Mouse (Mus musculus): ENCODE data around the gene Fbxo24. TPM values are rescaled to one million over a fixed set of nuclear protein-coding genes. Genes with fewer than 3 reads are reported as not detected.

Gene Fbxo24
- total and polyA plus RNA-seq, 2 experiments = 0.05 TPM; not detected in 1

- peaks cover 11% of the 10 kb centered on the region for H3K4me1 ChIP-seq (ENCODE audit: control insufficient read depth, insufficient read depth, low read length)
- H3K36me3 ChIP-seq (ENCODE audit: control insufficient read depth, insufficient read depth, low read length) = no peaks in the 10 kb centered on the region
- H3K79me2 ChIP-seq (ENCODE audit: control insufficient read depth, insufficient read depth, low read length) = no peaks in the 10 kb centered on the region
- H3K27ac ChIP-seq (replicated peaks; ENCODE audit: insufficient read depth, low read depth, low read length) = no peak overlapping the region
- TF ChIP-seq POLR2A (IDR thresholded peaks at IDR 0.05; ENCODE audit: extremely low read depth, insufficient read depth, low read length) = no peak
- TF ChIP-seq CTCF (IDR thresholded peaks at IDR 0.05; ENCODE audit: low read depth, low read length) = no peak
- no peak for DNase-seq (ENCODE audit: extremely low read depth, low read depth, low spot score)
- 55% methylated on average over 23 of the region's 23 CpGs for WGBS
- H3K27me3 ChIP-seq (ENCODE audit: control insufficient read depth, insufficient read depth, low read length) = no peaks in the 10 kb centered on the region
- no peak overlapping the region for H3K9ac ChIP-seq (ENCODE audit: low read depth, low read length)
- H3K4me3 ChIP-seq (ENCODE audit: insufficient read depth, low read depth, low read length) = no peak overlapping the region
These were observed 20.1 kb downstream of the Fbxo24 start for GRCm38 (mm10) chr5:137608654-137609190.

GRCm38 (mm10) chr5:137607860-137608653, 20.7 kb downstream of the Fbxo24 start:
- Histone ChIP-seq H3K4me1 (ENCODE audit: control insufficient read depth, insufficient read depth, low read length) (peaks cover 11% of the 10 kb centered on the region), H3K27ac (replicated peaks; ENCODE audit: insufficient read depth, low read depth, low read length) (no peak overlapping the region), H3K79me2 (ENCODE audit: control insufficient read depth, insufficient read depth, low read length) (no peaks in the 10 kb centered on the region), H3K36me3 (ENCODE audit: control insufficient read depth, insufficient read depth, low read length) (no peaks in the 10 kb centered on the region), H3K27me3 (ENCODE audit: control insufficient read depth, insufficient read depth, low read length) (no peaks in the 10 kb centered on the region), H3K4me3 (ENCODE audit: insufficient read depth, low read depth, low read length) (no peak overlapping the region), H3K9ac (ENCODE audit: low read depth, low read length) (no peak overlapping the region)
- TF ChIP-seq POLR2A (IDR thresholded peaks at IDR 0.05; ENCODE audit: extremely low read depth, insufficient read depth, low read length) (no peak), CTCF (IDR thresholded peaks at IDR 0.05; ENCODE audit: low read depth, low read length) (no peak)
- no peak for DNase-seq (ENCODE audit: extremely low read depth, low read depth, low spot score)
- 58% methylated on average over 26 of the region's 26 CpGs for WGBS

DNA sequence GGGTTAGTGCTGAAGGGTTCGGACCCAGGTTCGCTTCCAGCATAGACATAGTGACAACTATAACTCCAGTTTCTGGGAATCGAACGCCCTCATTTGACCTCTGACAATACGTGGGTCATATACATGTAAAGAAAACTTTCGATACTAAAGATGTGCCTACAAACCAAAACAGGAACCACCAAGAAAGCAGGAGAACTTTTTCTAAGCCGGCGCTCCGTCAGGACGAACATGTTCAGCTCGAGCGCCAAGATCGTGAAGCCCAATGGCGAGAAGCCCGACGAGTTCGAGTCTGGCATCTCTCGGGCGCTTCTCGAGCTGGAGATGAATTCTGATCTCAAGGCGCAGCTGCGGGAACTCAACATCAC, 27.5 kb downstream of the Fbxo24 start:
- DNase-seq (ENCODE audit: extremely low read depth, low read depth, low spot score) = no peak
- TF ChIP-seq CTCF (IDR thresholded peaks at IDR 0.05; ENCODE audit: low read depth, low read length) (no peak), POLR2A (IDR thresholded peaks at IDR 0.05; ENCODE audit: extremely low read depth, insufficient read depth, low read length) (no peak)
- under 1% methylated on average over 22 of the region's 22 CpGs for WGBS
- no peaks in the 10 kb centered on the region for H3K27me3 ChIP-seq (ENCODE audit: control insufficient read depth, insufficient read depth, low read length)
- peak overlapping the region; percentile 79 for H3K27ac ChIP-seq (replicated peaks; ENCODE audit: insufficient read depth, low read depth, low read length)
- peaks cover 9% of the 10 kb centered on the region; the same call in 1 of the 2 replicates for H3K79me2 ChIP-seq (ENCODE audit: control insufficient read depth, insufficient read depth, low read length)
- H3K9ac ChIP-seq (ENCODE audit: low read depth, low read length) = peak overlapping the region; percentile 76
- H3K36me3 ChIP-seq (ENCODE audit: control insufficient read depth, insufficient read depth, low read length) = no peaks in the 10 kb centered on the region
- H3K4me1 ChIP-seq (ENCODE audit: control insufficient read depth, insufficient read depth, low read length) = peaks cover 17% of the 10 kb centered on the region
- peak overlapping the region; percentile 69 for H3K4me3 ChIP-seq (ENCODE audit: insufficient read depth, low read depth, low read length)

DNA sequence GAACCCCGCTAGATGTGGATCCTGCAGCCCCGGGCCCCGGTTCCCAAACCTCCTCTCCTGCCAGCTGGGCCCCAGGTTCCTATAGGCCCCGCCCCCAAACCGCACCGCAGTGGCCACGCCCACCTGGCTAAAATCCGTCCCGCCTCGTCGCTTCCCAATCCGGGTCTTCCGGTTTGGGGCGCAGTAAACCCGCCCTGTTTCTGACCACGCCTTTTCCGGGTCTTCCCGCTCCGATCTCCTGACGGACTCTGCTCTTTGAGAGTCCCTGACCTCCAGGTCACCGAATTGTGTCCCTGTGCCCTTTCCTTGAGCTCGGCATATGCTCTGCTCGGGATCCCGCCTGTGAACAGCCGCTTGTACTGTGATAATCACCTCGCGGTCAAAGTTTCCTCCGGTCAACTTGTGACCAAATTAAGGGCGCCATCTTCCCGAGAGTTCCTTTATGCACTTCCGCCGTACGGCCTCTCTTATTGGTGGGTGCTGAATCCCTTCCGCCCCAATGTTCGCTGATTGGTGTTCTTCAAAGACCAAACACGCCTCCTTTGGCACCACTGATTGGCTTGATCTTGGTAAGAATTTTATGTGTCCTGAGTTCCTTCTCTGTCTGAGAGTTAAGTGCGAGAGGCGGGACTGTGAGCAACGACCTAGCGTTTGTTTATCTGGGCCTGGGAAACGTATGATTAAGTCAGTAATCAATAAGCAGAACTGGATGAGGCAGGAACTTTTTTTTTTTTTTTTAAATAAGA, 28.0 kb downstream of the Fbxo24 start, which contains the start of gene Mospd3:
Mospd3 (minus strand) TSS at position 440 of the 746 bp plus-strand sequence.
- no peaks in the 10 kb centered on the region for H3K36me3 ChIP-seq (ENCODE audit: control insufficient read depth, insufficient read depth, low read length)
- peak within 1 kb of the TSS; percentile 85 for H3K27ac ChIP-seq (replicated peaks; ENCODE audit: insufficient read depth, low read depth, low read length)
- under 1% methylated on average over 41 of the region's 41 CpGs for WGBS
- DNase-seq (ENCODE audit: extremely low read depth, low read depth, low spot score) = peak; percentile 100
- peaks cover 9% of the 10 kb centered on the region; the same call in 1 of the 2 replicates for H3K79me2 ChIP-seq (ENCODE audit: control insufficient read depth, insufficient read depth, low read length)
- peak; percentile 74; the same call in 1 of the 2 replicates for TF ChIP-seq POLR2A (IDR thresholded peaks at IDR 0.05; ENCODE audit: extremely low read depth, insufficient read depth, low read length)
- TF ChIP-seq CTCF (IDR thresholded peaks at IDR 0.05; ENCODE audit: low read depth, low read length) = no peak
- H3K4me1 ChIP-seq (ENCODE audit: control insufficient read depth, insufficient read depth, low read length) = peaks cover 17% of the 10 kb centered on the region
- H3K9ac ChIP-seq (ENCODE audit: low read depth, low read length) = peak within 1 kb of the TSS; percentile 76
- H3K4me3 ChIP-seq (ENCODE audit: insufficient read depth, low read depth, low read length) = peak within 1 kb of the TSS; percentile 69
- H3K27me3 ChIP-seq (ENCODE audit: control insufficient read depth, insufficient read depth, low read length) = no peaks in the 10 kb centered on the region

DNA sequence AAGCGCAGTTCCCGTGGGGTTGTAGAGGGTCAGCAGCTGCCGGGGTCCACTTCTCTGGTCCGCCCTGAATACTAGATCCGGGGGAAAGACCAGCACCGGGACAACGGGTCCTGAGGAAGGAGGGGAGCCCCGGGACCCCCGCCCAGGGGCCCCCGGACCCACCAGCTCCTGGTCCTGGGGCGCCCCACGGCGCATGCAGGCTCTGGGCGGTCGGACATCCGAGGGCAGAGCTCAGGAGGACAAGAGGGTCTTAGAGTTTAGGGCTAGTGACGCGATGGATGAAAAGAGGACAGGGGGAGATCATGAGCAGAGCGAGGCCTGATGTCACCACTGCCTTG, 28.6 kb downstream of the Fbxo24 start:
- Histone ChIP-seq H3K4me3 (ENCODE audit: insufficient read depth, low read depth, low read length) (peak overlapping the region; percentile 68), H3K9ac (ENCODE audit: low read depth, low read length) (peak overlapping the region; percentile 74), H3K27ac (replicated peaks; ENCODE audit: insufficient read depth, low read depth, low read length) (peak overlapping the region; percentile 52), H3K79me2 (ENCODE audit: control insufficient read depth, insufficient read depth, low read length) (peaks cover 9% of the 10 kb centered on the region; the same call in 1 of the 2 replicates), H3K36me3 (ENCODE audit: control insufficient read depth, insufficient read depth, low read length) (no peaks in the 10 kb centered on the region), H3K27me3 (ENCODE audit: control insufficient read depth, insufficient read depth, low read length) (no peaks in the 10 kb centered on the region), H3K4me1 (ENCODE audit: control insufficient read depth, insufficient read depth, low read length) (peaks cover 17% of the 10 kb centered on the region)
- DNase-seq (ENCODE audit: extremely low read depth, low read depth, low spot score) = no peak
- TF ChIP-seq CTCF (IDR thresholded peaks at IDR 0.05; ENCODE audit: low read depth, low read length) (no peak), POLR2A (IDR thresholded peaks at IDR 0.05; ENCODE audit: extremely low read depth, insufficient read depth, low read length) (no peak)
- WGBS = under 1% methylated on average over 19 of the region's 19 CpGs
